In the genomic region with DNA sequence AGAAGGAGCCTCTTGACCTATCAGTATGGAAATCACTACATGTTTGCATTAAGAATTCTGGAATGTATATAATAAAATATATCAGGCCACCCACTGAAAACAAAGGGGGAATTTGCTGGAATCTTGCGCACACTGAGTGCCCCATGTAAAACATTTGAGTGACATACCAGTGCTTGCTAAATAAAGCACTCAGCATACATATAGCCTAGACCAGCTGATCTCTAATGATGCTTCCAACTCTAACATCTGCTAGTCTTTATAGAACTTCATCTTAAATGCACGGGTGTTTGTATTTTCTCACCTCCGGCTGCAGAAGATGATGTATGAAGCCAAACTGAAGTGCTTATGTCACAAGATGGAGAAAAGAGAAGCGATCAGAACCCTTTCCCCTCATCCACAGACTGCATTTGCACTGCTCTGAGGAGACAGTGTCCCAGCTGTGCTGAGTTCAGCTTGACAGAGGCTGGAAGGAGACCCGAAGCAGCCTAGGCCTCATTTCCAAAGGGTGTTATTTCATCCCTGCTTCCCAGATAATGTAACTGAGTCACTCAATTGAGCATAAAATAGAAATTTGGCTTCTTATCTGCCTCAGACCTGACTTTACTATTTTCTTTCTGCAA, we compare ENCODE assay signal across 28 mouse cellular contexts.
DNase-seq lines count a peak whose midpoint lies in the region; ATAC-seq lines count a peak whose summit lies in the region.
"Had no signal": no experiment of that assay in that cellular context is flagged by ENCODE, and none has a peak within 500 bp of the region (broad histone marks: within the 10 kb centered on the region; RNA-seq: fewer than 3 reads in every experiment).

No protein-coding gene starts in this region.

- H3K4me2 ChIP-seq in intestine, embryonic 16.5 days (ENCODE audit: low read depth, low read length): no peak overlapping the region
- no peak overlapping the region for H3K4me2 ChIP-seq in intestine, embryonic 15.5 days (replicated peaks)
- H3K4me2 ChIP-seq in lung, embryonic 16.5 days (ENCODE audit: low read depth, low read length): no peak overlapping the region
- H3K4me2 ChIP-seq in stomach, embryonic 15.5 days: no peak overlapping the region
- H3K4me2 ChIP-seq: forebrain, embryonic 12.5 days; heart, embryonic 13.5 days; limb, embryonic 13.5 days; liver, embryonic 11.5 days; midbrain, embryonic 13.5 days; neural tube, embryonic 13.5 days had no signal

- ATAC-seq in intestine, embryonic 16.5 days: 0 out of 2 replicates have a peak, but pooled peaks have one; percentile 36
- no peak for ATAC-seq in intestine, embryonic 15.5 days
- ATAC-seq in lung, embryonic 16.5 days (ENCODE audit: low read depth): peak; percentile 96
- ATAC-seq in stomach, embryonic 15.5 days (ENCODE audit: insufficient read depth, low FRiP score, low read depth): peak; percentile 63; the same call in 1 of the 2 replicates
- ATAC-seq: activated CD4-positive, CD25-positive, alpha-beta regulatory T cell, adult 4 months; hindbrain, embryonic 16.5 days; midbrain, embryonic 13.5 days had no signal

- H3K4me3 ChIP-seq in intestine, embryonic 16.5 days (ENCODE audit: low read length): no peak overlapping the region
- no peak overlapping the region for H3K4me3 ChIP-seq in intestine, embryonic 15.5 days (replicated peaks)
- H3K4me3 ChIP-seq in lung, embryonic 16.5 days (ENCODE audit: low read length): no peak overlapping the region
- no peak overlapping the region for H3K4me3 ChIP-seq in stomach, embryonic 15.5 days (replicated peaks)
- H3K4me3 ChIP-seq: erythroblast, embryonic 14.5 days; forebrain, embryonic 12.5 days; heart, embryonic 13.5 days; limb, embryonic 13.5 days; midbrain, embryonic 13.5 days; neural tube, embryonic 13.5 days had no signal

- 58% methylated on average over 5 of the region's 5 CpGs for WGBS in intestine, embryonic 16.5 days
- 55% methylated on average over 5 of the region's 5 CpGs for WGBS in intestine, embryonic 15.5 days
- 37% methylated on average over 5 of the region's 5 CpGs for WGBS in lung, embryonic 16.5 days
- 43% methylated on average over 5 of the region's 5 CpGs for WGBS in stomach, embryonic 15.5 days

- no peaks in the 10 kb centered on the region for H3K27me3 ChIP-seq in intestine, embryonic 16.5 days (replicated peaks; ENCODE audit: control insufficient read depth, insufficient read depth, low read length)
- no peaks in the 10 kb centered on the region for H3K27me3 ChIP-seq in intestine, embryonic 15.5 days (replicated peaks)
- no peaks in the 10 kb centered on the region for H3K27me3 ChIP-seq in lung, embryonic 16.5 days (ENCODE audit: control insufficient read depth, insufficient read depth, low read depth, low read length)
- H3K27me3 ChIP-seq in stomach, embryonic 15.5 days (replicated peaks): no peaks in the 10 kb centered on the region
- H3K27me3 ChIP-seq: CH12.LX; heart, embryonic 13.5 days; limb, embryonic 13.5 days; neural tube, embryonic 13.5 days had no signal

- no peak overlapping the region for H3K9ac ChIP-seq in intestine, embryonic 16.5 days (ENCODE audit: low read depth, low read length)
- H3K9ac ChIP-seq in intestine, embryonic 15.5 days: no peak overlapping the region
- H3K9ac ChIP-seq in lung, embryonic 16.5 days (ENCODE audit: low read length): no peak overlapping the region
- no peak overlapping the region for H3K9ac ChIP-seq in stomach, embryonic 15.5 days
- H3K9ac ChIP-seq: forebrain, embryonic 12.5 days; heart, embryonic 13.5 days; limb, embryonic 13.5 days; midbrain, embryonic 13.5 days; neural tube, embryonic 13.5 days had no signal

- no peaks in the 10 kb centered on the region for H3K9me3 ChIP-seq in intestine, embryonic 16.5 days (ENCODE audit: control insufficient read depth, low read length)
- H3K9me3 ChIP-seq in intestine, embryonic 15.5 days: no peaks in the 10 kb centered on the region
- no peaks in the 10 kb centered on the region for H3K9me3 ChIP-seq in lung, embryonic 16.5 days (ENCODE audit: control insufficient read depth, low read length)
- H3K9me3 ChIP-seq in stomach, embryonic 15.5 days: no peaks in the 10 kb centered on the region
- H3K9me3 ChIP-seq: forebrain, embryonic 12.5 days; heart, embryonic 13.5 days; limb, embryonic 13.5 days; midbrain, embryonic 13.5 days; neural tube, embryonic 13.5 days had no signal

- no peaks in the 10 kb centered on the region for H3K4me1 ChIP-seq in intestine, embryonic 16.5 days (ENCODE audit: control insufficient read depth, insufficient read depth, low read length)
- no peaks in the 10 kb centered on the region for H3K4me1 ChIP-seq in intestine, embryonic 15.5 days (replicated peaks)
- no peaks in the 10 kb centered on the region for H3K4me1 ChIP-seq in lung, embryonic 16.5 days (replicated peaks; ENCODE audit: control insufficient read depth, insufficient read depth, low read length)
- no peaks in the 10 kb centered on the region for H3K4me1 ChIP-seq in stomach, embryonic 15.5 days
- H3K4me1 ChIP-seq: forebrain, embryonic 12.5 days; heart, embryonic 13.5 days; limb, embryonic 13.5 days; midbrain, embryonic 13.5 days; neural tube, embryonic 13.5 days had no signal

- H3K27ac ChIP-seq in intestine, embryonic 16.5 days (ENCODE audit: low read length): no peak overlapping the region
- H3K27ac ChIP-seq in intestine, embryonic 15.5 days: no peak overlapping the region
- H3K27ac ChIP-seq in lung, embryonic 16.5 days (ENCODE audit: low read length): no peak overlapping the region
- no peak overlapping the region for H3K27ac ChIP-seq in stomach, embryonic 15.5 days
- H3K27ac ChIP-seq: forebrain, embryonic 12.5 days; heart, embryonic 13.5 days; limb, embryonic 13.5 days; macrophage; midbrain, embryonic 13.5 days; neural tube, embryonic 13.5 days had no signal

- DNase-seq in lung, postnatal 36 days: no peak
- peak; percentile 29 for DNase-seq in brain, adult 2 months (ENCODE audit: low read depth, low spot score)
- DNase-seq: adrenal gland, adult 2 months; adrenal gland, postnatal 36 days; B cell, adult 2 months; cerebellum, adult 2 months; cerebellum, postnatal 14 days; gastrocnemius, postnatal 10 days; heart, postnatal 14 days; kidney, adult 8-10 months; kidney, postnatal 10 days; layer of hippocampus, postnatal 36 days; spleen, adult 18-20 months had no signal

- no peaks in the 10 kb centered on the region for H3K36me3 ChIP-seq in intestine, embryonic 16.5 days (ENCODE audit: control insufficient read depth, insufficient read depth, low read length)
- no peaks in the 10 kb centered on the region for H3K36me3 ChIP-seq in intestine, embryonic 15.5 days
- no peaks in the 10 kb centered on the region for H3K36me3 ChIP-seq in lung, embryonic 16.5 days (ENCODE audit: control insufficient read depth, insufficient read depth, low read length)
- H3K36me3 ChIP-seq in stomach, embryonic 15.5 days: no peaks in the 10 kb centered on the region
- H3K36me3 ChIP-seq: forebrain, embryonic 12.5 days; heart, embryonic 13.5 days; limb, embryonic 13.5 days; midbrain, embryonic 13.5 days; neural tube, embryonic 13.5 days had no signal
